Mouse (Mus musculus): Measurements from ENCODE around the gene 1700123O20Rik.

GRCm38 (mm10) chr14:54735221-54735620 is 49.2 kb downstream of the 1700123O20Rik start:
- TF ChIP-seq POLR2A (IDR thresholded peaks at IDR 0.05; ENCODE audit: control insufficient read depth, low read depth, low read length) (no peak), CTCF (IDR thresholded peaks at IDR 0.05; ENCODE audit: control insufficient read depth, insufficient read depth, insufficient replicate concordance, low read depth, low read length) (no peak)
